Mouse (Mus musculus) ovary, adult 18-20 months (tissue): ENCODE results near the gene Nek2.

Experiments used
- DNase-seq: peaks from one replicate; pipeline ENCODE4 v3.0.0; 2022; ENCODE audit warnings: low spot score, mixed read lengths

Nek2 gene

DNA sequence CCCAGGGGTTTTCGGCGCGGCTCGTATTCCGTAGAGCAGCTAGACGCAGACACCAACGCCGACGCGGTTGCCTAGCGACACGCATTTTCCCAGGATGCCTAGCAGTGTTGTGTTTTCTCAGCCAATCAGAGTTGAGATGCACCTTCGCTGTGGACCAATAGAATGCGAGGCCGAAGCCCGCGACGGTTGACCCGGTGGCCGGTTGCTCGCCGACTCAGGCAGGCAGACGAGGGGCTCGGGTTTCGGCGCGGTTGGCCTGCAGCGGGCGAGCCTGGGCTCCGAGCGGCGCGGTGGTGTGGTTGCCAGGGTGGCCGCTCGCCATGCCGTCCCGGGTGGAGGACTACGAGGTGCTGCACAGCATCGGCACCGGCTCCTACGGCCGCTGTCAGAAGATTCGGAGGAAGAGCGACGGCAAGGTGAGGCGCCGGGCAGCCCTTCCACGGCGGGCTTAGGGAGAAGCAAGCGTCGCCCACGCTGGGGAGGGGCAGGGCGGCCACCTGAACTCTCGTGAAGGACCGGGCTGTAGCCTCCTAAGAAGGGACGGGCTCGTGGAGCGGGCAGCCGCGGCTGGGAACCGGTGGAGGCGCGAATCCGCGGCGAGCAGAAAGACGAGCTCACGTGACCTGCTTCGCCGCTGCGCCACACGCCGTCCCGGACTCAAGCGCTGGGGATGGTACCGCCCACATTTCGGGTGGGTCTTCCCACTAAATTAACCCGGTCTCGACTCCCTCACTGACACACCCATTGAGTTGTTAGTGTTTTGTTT lies at the start of gene Nek2:
Gene Nek2 (plus strand): TSS at position 119 of the 766 bp plus-strand sequence.
- peak; percentile 93 for DNase-seq

DNA sequence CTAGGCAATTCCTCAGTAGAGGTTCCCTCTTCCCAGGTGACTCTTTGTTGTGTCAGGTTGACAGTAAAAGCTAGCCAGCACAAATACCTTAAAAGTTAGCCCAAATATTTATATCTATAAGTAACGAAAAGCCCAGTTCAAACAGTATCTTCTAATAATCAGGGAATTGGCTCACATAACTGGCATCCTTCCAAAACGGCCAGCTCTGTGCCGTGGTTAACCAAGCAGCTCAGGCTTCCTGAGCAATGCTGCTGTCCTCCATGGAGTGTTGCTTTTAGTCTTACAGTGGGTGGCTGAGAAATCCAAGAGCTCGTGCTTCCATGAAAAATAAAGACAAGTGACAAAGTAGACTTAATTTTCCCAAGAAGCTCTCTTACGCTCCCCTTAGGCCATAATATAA lies 47.1 kb upstream of the Nek2 start:
- no peak for DNase-seq

DNA sequence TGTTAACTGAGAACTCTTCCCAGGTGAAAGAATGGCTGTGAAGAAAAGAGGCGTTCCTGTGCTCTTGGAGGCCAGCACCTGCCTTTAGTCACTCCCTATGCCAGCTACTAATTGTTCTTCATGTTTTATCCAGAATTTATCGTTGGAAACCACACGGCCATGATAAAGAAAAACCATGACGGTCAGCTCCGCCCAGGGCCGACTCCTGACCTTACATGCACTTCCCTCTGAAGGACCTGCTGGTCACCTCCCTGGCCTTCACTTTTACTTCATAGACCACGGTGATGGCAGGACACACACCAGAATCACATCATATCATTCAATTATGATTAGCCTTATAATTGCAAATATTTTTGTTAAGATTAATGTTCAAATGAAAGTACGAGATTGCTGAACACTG lies 46.1 kb upstream of the Nek2 start:
- no peak for DNase-seq

DNA sequence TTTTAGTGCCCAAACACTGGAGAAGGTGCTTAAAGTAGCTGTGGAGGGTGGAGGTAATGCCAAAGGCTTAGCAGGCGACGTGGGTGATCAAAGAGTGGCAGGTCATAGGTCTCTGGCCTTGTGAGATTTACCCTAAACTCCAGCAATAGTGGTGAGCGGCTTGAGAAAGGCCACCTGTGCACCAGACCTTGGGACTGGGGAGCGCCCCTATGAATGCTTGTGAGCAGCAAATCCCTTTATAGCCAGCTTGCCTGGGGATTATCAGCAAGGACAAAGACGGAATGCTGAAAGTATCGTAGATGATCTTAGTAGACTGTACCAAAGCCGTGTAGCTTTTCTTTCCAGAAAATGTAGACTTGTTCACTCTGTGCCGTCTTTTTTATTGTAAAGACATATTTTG lies 43.7 kb upstream of the Nek2 start:
- DNase-seq = no peak

DNA sequence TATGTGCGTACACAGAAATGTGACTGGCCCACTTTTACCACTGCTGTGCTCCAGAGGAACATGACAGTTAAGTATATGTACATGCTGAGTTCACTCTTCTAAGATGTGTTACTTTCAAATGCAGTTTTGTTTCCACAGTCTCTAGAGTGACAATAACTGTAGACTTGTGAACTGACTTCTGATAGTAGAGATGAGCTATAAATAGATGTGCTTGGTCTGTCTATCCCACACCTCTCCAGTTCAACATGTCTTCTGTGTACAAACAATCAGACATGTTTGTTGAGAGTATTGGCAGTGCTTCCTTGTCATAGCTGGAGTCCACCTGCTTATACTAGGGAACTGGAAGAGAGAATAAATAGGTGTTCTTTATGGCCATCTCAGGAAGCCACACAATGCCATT lies 40.8 kb upstream of the Nek2 start:
- no peak for DNase-seq

DNA sequence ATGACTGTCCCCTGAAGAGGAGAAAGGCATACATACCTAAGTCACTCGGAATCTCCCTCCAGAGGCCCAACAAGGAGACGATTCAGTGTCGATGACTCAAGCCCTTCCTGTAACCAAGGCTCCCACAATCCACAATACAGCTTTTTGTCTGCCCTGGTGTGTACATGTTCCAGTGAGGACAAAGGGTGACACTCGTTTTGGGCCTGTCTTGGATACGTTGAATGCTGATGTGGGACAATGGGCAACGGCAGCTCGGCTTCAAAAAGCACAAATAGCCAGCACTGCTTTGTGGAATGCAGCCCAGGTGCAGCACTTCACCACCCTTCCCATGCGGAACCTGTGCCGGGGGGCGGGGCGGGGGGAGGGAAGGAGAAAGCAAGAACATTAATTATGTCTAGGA lies 36.1 kb upstream of the Nek2 start:
- no peak for DNase-seq

DNA sequence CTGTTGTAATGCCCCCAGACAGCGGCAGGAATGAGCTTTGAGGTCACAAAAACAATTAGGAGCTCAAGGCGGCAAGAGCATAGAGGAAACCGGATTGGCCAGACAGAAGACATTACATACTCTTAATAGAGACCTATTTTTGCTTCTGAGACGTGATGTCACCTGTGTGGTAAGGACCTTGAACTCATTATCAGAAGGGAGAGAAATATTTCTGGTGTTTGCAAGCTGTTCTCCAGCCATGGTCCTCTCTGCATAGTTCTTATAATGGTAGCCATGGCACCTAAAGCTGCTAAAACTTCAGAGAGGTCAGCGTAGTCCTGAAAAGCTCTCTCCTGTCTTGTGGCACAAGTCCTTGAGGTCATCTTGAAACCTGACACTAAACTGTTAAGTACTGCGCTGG lies 35.0 kb upstream of the Nek2 start:
- DNase-seq = no peak

DNA sequence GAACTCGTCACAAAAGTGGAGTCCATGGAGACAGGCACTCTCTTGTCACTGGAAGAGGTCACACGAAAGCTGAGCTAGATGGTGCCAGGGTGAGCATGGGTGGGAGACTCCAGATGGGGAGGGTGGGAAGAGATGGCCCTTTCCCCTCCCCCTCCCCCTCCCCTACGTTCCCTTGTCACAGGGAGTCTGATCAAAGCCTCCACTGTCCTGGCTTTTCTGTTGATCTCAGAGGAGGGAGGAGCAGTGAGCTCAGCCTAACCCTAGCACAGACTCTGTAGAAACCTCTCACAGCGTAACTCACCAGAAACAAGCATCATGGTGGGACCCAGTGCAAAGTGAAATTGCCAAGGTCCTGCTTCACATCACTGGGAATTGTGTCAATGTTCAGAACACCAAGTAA lies 33.9 kb upstream of the Nek2 start:
- no peak for DNase-seq

DNA sequence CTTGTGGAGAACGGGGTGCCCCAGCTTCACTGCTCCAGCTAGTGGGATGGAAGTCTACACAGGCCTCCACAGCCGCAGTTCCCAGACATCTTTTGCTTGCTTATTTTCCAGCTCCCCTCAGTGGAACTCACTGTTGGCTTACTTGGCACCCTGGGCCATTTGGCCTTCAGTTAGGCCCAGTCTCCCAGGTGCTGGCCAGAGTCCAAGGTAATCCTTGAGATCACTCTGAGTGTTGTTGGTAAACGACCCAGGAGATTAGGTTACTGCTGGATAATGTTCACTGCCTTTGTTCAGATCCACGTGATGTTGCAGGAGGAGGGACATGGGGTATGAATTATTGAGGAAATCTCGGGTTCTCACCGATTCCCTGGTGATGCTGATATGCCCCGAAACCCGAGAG lies 28.3 kb upstream of the Nek2 start:
- peak; percentile 55 for DNase-seq

DNA sequence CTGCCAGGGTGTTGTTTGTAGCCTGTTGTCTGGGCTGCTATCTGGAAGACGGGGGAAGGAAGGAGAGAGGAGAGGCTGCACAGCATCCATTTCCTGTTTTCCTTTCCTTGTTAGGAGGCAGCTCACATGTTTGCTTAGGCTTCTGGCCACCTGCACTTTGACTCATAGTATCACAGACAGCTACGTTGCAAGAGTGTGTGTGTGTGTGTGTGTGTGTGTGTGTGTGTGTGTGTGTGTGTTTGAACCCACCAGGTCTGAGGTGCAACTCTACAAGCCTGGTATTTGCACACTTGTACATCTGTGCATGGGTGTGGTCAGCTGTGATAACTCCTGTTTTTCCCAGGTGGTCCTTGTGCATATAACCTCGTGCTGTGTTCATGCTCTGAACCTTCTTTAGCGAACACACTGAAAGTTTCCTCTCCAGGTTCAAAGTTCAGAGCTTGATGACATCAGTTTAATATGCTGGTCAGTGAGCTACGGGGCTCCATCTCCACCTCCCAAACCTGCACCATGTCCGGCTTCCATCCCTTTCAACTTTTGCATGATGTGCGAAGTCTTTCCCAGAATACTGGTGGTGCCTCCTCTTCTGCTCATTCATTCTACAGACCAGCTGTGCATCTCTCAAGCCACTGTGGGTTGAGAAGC lies 27.2 kb upstream of the Nek2 start:
- no peak for DNase-seq

DNA sequence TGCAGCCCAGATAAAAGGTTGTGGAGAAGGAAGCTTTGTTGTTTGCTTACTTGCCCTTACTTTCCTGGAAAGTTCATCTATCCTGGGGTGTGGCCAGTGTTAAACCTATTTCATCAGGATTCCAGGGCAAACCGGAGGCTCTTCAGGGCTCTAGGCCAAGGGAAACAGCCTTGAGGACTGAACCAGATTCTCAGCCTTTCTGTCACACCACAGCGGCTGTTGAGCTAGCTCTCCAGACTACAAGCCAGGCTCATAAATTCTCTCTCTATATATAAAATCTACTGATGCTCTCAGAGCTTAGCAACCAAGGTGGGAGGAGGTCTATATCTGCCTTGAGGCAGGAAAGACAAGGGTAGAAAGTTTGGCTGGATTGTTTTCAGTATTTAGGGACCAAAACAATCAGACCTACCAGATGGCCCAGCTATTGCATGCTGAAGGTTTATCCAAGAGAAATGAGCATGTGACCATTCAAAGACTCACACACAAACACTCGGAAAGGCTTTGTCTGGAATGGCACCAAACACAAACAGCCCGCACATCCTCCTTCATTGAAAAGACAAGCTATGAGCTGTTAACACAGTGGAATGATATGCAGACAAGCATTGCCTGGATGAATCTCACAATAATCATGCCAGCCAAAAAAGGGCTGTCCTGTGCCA lies 24.9 kb upstream of the Nek2 start:
- DNase-seq = no peak

DNA sequence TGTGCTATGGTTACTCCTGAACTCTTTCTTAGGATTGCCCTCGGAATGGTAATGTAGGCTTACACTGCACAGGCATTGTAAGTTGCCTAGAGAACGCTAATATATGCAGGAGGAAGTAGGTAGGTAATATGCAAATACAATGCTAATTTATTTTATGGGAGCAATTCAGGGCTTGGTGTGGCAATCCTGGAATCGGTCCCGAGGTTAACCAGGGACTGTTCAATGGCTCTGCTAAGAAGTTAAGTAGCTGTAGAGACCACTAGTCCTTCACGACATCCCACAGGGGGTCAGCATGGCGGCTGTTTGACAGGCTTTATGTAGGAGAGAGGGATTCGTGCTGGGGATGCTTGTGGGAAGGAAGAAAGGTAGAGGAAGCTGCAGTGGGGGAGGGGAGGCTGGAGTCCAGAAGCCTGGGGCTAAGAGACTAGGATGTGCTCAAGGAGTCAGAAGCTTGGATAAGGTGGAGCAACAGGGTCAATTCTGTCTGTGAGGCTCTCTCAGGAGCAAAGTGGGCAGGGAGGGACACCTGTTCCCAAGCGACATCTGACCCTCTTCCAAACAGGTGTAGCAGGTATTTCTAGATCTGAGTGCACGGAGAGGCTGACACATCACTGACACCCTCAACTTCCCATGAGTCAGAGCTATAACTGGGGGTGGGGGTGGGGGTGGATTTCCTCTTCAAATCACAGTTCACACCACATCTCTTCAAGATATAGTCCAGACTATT lies 19.0 kb upstream of the Nek2 start:
- no peak for DNase-seq

DNA sequence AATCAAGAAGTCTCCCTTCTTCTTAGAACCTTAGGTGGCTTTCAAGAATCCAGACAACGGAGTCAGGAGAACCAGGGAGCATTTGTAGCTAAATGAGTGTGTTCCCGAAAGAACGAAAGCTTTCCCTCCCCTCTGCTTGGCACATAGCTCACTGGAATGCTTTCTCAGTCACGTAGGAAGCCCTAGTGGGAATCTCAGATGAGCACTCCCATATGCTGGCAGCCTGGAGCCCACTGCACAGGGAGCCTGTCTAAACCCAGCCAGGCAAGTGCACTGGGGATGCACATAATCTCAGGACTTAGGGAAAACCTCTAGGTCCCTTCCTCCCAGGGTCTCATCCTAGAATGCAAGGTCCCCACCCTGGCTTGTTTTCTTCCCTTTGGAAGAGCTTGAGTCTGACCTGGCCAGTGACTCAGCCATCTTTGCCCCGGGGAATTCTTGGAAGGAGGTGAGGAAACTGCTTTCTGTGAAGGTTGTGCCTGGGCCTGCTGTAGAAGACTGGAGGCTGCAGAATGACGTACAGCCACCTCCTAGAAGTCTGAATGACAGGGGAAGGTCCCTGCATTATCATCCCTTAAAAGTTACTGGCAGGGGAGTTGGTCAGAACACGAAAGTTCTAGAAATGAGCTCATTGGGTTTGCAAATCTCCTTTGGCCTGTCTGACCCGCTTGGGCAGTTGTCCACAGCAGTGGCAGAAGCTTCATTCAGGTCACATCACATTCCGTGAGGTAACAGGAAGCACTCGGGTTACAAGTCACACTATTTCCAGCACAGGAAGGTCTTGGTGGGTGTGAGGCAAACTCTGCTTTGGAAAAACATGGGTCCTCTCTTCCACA lies 18.2 kb upstream of the Nek2 start:
- no peak for DNase-seq

DNA sequence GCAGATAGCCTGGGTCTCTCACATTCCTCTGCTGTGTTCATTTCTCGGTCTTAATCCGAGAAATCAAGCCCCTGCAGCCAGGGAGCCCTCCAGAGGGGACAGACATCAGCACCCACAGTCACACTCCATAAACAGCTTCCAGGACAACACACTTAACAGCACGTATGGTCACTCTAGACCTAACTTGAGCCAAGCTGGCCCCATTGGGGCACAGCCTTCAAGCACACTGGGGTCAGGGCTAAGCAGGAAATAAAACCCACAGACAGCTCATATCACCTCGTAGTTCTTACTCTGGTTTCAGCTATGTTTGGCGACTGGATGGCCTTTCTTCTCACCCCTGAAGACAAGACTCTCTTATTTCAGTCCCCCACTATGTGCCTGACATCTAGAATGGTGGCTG lies 16.5 kb upstream of the Nek2 start:
- DNase-seq = no peak

DNA sequence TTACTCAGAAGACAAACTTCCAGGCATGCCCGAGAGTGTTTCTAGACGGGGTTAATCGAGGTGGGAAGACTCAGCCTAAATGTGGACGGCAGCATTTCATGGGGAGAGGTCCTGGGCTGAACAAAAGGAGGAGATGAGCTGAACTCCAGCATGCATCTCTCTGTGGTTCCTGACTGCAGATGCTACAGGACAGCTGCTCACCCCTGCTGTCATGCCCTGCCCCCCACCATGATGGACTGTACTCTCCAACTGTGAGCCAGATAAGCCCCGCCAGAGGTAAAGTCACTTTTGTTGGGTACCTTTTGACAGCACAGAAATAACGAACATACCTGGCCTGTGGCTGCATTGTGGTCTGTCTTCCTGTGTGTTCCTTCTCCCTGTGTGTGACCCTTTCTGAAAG lies 15.5 kb upstream of the Nek2 start:
- no peak for DNase-seq

DNA sequence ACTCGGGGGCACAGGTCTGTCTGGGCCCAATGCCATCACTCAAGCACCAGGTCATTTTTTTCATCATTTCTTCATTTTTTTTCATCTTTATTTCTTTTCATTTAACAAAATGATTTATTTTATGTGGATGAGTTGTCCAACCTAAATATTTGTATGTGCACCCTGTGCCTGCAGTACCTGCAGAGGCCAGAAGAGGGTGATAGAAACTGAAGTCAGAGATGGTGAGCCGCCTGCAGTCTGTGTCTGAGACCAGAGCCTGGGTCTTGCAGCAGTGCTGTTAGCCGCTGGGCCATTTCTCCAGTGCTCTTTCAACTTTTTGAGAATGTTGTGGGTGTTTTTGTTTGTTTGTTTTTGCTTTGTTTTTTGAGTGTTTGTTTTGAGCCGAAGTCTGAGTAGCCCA lies 14.5 kb upstream of the Nek2 start:
- DNase-seq = no peak

DNA sequence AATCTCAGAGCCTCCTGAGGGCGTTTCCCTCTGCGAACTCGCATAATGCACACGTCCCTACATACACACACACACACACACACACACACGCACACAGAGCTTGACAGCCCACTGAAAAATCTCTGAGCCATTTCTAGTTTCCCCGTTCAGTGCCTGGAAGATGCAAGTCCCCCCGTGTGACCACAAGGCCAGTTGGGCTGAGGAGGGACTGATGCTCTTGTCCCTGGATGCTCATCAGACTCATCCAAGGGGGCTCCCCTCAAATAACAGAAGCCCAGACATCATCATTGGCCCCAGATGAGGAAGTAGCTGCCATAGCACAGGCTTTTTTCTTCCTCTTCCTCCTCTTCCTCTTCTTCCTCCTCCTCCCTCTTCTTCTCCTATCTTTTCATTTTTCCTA lies 13.3 kb upstream of the Nek2 start:
- no peak for DNase-seq

DNA sequence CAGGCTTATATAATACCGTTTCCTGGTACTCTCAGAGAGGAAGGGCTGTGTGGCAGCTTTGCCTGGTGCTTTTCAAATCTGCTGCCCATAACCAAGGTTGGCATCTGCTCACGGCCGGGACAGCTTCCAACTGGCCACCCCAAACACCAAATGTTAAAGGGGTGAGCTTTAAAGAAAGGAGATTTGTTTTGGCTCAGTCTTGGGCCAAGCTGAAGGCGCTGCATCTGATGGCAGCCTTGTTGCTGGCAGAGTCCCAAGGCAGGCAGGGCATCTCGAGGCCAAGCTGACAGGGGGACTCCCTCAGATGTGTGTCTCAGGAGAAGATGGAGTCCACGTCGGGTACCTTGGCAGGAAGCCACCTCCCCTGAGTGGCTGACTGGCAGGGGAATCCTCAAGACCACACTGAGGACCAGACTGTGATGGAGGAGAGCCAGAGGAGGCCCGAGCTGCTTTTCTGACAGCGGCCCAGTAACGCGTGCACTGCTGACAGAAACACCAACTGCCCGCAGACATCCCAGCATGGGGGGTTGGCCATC lies 12.5 kb upstream of the Nek2 start:
- DNase-seq = peak; percentile 54

DNA sequence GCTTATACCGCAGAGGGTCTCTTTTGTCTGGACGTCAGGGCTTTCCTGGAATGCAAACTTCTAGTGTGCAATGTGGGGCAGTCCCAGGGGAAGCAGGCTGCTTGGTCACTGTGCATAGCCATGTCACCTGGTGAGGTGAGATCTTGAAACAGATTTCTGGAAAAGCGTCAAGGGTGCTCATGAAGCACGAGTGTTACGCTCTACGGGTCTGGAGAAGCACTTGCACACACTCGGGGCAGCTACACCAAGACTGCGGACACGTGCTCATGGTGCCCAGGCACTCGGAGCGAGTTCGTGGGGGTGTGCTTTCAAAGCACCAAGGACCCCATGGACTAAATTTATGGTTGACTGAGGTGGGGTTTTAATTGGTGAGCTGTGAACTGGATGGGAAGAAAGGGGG lies 9.5 kb upstream of the Nek2 start:
- DNase-seq = no peak

DNA sequence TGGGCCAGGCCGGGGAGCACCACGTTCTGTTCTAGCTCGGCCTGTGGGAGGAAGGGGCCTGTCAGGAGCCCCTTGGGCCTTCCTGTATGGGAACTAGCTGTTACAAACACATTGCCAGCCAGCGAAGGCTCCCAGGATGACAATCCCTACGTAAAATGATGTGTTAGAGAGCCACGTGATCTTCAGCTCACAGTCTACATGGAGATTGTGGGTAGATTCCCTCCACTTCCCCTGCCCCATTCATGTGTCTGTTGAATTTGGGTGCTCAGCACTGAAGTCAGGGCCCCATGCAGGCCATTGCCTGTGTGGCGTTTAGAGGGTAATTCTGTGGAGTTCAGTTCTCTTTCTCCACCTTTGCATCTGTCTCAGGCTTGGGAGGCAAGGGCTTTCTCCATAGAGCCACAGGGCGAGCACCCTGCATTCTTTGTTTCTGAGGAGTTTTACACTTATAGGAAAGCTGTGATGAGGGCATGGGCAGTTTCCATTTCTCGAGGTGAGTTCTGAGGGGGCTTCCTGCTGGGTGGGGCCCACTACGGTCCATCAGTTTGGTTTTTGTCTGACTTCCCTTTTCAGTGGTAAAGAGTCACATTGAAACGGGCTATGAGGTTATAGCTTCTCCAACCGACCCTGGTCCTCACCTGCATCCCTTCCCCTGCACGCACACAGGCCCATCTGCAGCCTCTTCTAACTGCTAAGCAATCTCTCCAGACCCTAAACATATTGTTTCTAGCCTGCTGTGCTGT lies 8.1 kb upstream of the Nek2 start:
- no peak for DNase-seq

DNA sequence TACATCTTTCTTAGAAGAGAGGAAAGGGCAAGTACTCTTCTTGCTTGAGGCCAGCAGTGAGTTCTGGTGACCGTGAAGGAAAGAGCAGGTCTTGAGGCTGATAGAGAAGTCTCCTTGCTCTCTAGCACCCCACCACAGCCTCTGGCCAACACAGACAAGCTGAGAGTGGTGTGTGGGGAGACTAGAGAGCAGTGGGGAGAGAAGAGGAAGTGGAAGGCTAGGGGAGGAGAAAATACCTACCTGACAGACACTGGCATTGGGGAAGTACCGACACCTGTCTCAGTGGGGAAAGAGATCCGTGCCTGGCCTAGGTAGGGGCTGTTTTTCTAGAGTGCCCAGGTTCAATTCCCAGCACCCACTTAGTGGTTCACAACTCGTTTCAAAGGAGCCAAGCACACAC lies 7.0 kb upstream of the Nek2 start:
- DNase-seq = no peak
